Mouse (Mus musculus) kidney, embryonic 16.5 days (tissue): ENCODE results near the gene Atxn3. TPM values are rescaled to one million over a fixed set of nuclear protein-coding genes. Genes with fewer than 3 reads are reported as not detected.

Source experiments
- ATAC-seq: fragments of 200-750 bp; cut with Nextera tagmentation; 2 replicates; pipeline ENCODE4 v1.8.0; 2017; ENCODE audit warnings: moderate TSS enrichment; ENCODE audit not compliant: low FRiP score, low TSS enrichment
- H3K27ac ChIP-seq: fragments of 300-500 bp; sonication (generic); 2 replicates; pipeline ENCODE4 v1.5.1; 2014; ENCODE audit warnings: low read length
- H3K27me3 ChIP-seq: fragments of 300-500 bp; sonication (generic); 2 replicates; pipeline ENCODE4 v1.6.1; 2014; ENCODE audit warnings: low read length, control low read depth, mixed read lengths; ENCODE audit not compliant: insufficient read depth
- H3K36me3 ChIP-seq: fragments of 300-500 bp; sonication (generic); 2 replicates; pipeline ENCODE4 v1.6.1; 2014; ENCODE audit warnings: low read length, control low read depth, mixed read lengths; ENCODE audit not compliant: insufficient read depth
- H3K4me1 ChIP-seq: fragments of 300-500 bp; sonication (generic); 2 replicates; pipeline ENCODE4 v1.6.1; 2014; ENCODE audit warnings: low read length, control low read depth, mixed read lengths; ENCODE audit not compliant: insufficient read depth
- H3K4me2 ChIP-seq: fragments of 300-500 bp; sonication (generic); replicated peaks from 2 replicates; pipeline ENCODE4 v1.6.1; 2014; ENCODE audit warnings: low read depth, low read length
- H3K4me3 ChIP-seq: fragments of 300-500 bp; sonication (generic); 2 replicates; pipeline ENCODE4 v1.5.1; 2014; ENCODE audit warnings: mild to moderate bottlenecking, low read length
- H3K9ac ChIP-seq: fragments of 300-500 bp; sonication (generic); replicated peaks from 2 replicates; pipeline ENCODE4 v1.6.1; 2014; ENCODE audit warnings: low read length
- H3K9me3 ChIP-seq: fragments of 300-500 bp; sonication (generic); 2 replicates; pipeline ENCODE4 v1.6.1; 2016; ENCODE audit warnings: low read length, control low read depth
- WGBS: fragments of 180-500 bp; shearing (Covaris S2); extraction: QIAGEN DNeasy Blood & Tissue Kit; methylation state at CpG from one replicate; pipeline ENCODE4 v1.1.7; 2014; 5-methylcytosine and 5-hydroxymethylcytosine counted together
- polyA plus RNA-seq: library from polyadenylated mRNA; unstranded; fragments of >200 nt; fragmentation: Nextera tagmentation; extraction: Ambion mirVana; gene quantifications from 2 replicates; pipeline ENCODE4 v1.2.1, GENCODE M21; 2015

The Atxn3 gene
- 12.5 and 14.0 TPM in 2 replicates for polyA plus RNA-seq

- H3K4me2 ChIP-seq = peak within 1 kb of the TSS; percentile 70
- H3K9ac ChIP-seq = peak within 1 kb of the TSS; percentile 91
Observed at GRCm38 (mm10) chr12:101957942-101958544, at the start of gene Atxn3. Gene Atxn3, minus strand, starts transcription at chr12:101958246.

GRCm38 (mm10) chr12:102000785-102001184 lies 42.7 kb upstream of the Atxn3 start:
- 91% methylated on average over 11 of the region's 11 CpGs for WGBS
- peaks cover 51% of the 10 kb centered on the region for H3K36me3 ChIP-seq
- no peaks in the 10 kb centered on the region for H3K27me3 ChIP-seq

More at GRCm38 (mm10) chr12:101957942-101958544, at the start of gene Atxn3:
- peak within 1 kb of the TSS; percentile 94 for H3K4me3 ChIP-seq
- H3K9me3 ChIP-seq = no peaks in the 10 kb centered on the region
- peak; percentile 99 for ATAC-seq
- no peaks in the 10 kb centered on the region for H3K27me3 ChIP-seq
- peak within 1 kb of the TSS; percentile 69; the same call in 1 of the 2 replicates for H3K27ac ChIP-seq
- no peaks in the 10 kb centered on the region for H3K36me3 ChIP-seq
- H3K4me1 ChIP-seq = peaks cover 12% of the 10 kb centered on the region
- under 1% methylated on average over 48 of the region's 54 CpGs for WGBS

GRCm38 (mm10) chr12:101998929-101999328 lies 40.9 kb upstream of the Atxn3 start:
- ATAC-seq = no peak
- no peak overlapping the region for H3K4me3 ChIP-seq
- H3K4me1 ChIP-seq = no peaks in the 10 kb centered on the region
- no peak overlapping the region for H3K9ac ChIP-seq
- H3K4me2 ChIP-seq = no peak overlapping the region
- peaks cover 50% of the 10 kb centered on the region for H3K36me3 ChIP-seq
- no peak overlapping the region for H3K27ac ChIP-seq
- H3K9me3 ChIP-seq = no peaks in the 10 kb centered on the region
- 92% methylated on average over 5 of the region's 5 CpGs for WGBS
- no peaks in the 10 kb centered on the region for H3K27me3 ChIP-seq

More at GRCm38 (mm10) chr12:102000785-102001184, 42.7 kb upstream of the Atxn3 start:
- Histone ChIP-seq H3K4me2 (no peak overlapping the region), H3K4me1 (no peaks in the 10 kb centered on the region), H3K9me3 (no peaks in the 10 kb centered on the region), H3K27ac (no peak overlapping the region), H3K9ac (no peak overlapping the region), H3K4me3 (no peak overlapping the region)
- no peak for ATAC-seq

- WGBS = 92% methylated on average over 8 of the region's 8 CpGs
- Histone ChIP-seq H3K36me3 (peaks cover 63% of the 10 kb centered on the region), H3K27ac (no peak overlapping the region), H3K4me2 (no peak overlapping the region), H3K9me3 (no peaks in the 10 kb centered on the region), H3K4me1 (no peaks in the 10 kb centered on the region), H3K9ac (no peak overlapping the region), H3K27me3 (no peaks in the 10 kb centered on the region), H3K4me3 (no peak overlapping the region)
- ATAC-seq = no peak
Observed at GRCm38 (mm10) chr12:101994576-101995467, 36.8 kb upstream of the Atxn3 start.

GRCm38 (mm10) chr12:101987659-101988058 lies 29.6 kb upstream of the Atxn3 start:
- Histone ChIP-seq H3K36me3 (peaks cover 72% of the 10 kb centered on the region), H3K4me2 (no peak overlapping the region), H3K4me1 (no peaks in the 10 kb centered on the region), H3K9ac (no peak overlapping the region), H3K27ac (no peak overlapping the region), H3K27me3 (no peaks in the 10 kb centered on the region), H3K4me3 (no peak overlapping the region), H3K9me3 (no peaks in the 10 kb centered on the region)
- ATAC-seq = no peak
- 88% methylated on average over 6 of the region's 6 CpGs for WGBS

- H3K27ac ChIP-seq = no peak overlapping the region
- no peaks in the 10 kb centered on the region for H3K27me3 ChIP-seq
- H3K9ac ChIP-seq = no peak overlapping the region
- H3K4me2 ChIP-seq = no peak overlapping the region
- no peak overlapping the region for H3K4me3 ChIP-seq
- H3K36me3 ChIP-seq = peaks cover 57% of the 10 kb centered on the region
- 61% methylated on average over 3 of the region's 3 CpGs for WGBS
- no peaks in the 10 kb centered on the region for H3K4me1 ChIP-seq
- no peak for ATAC-seq
- no peaks in the 10 kb centered on the region for H3K9me3 ChIP-seq
Observed at GRCm38 (mm10) chr12:101985110-101985509, 27.1 kb upstream of the Atxn3 start.

- no peak for ATAC-seq
Observed at GRCm38 (mm10) chr12:101982977-101983376, 24.9 kb upstream of the Atxn3 start.

GRCm38 (mm10) chr12:101981559-101981958 lies 23.5 kb upstream of the Atxn3 start:
- Histone ChIP-seq H3K4me1 (peaks cover 10% of the 10 kb centered on the region), H3K4me3 (no peak overlapping the region), H3K27me3 (no peaks in the 10 kb centered on the region), H3K9me3 (no peaks in the 10 kb centered on the region), H3K36me3 (peaks cover 30% of the 10 kb centered on the region), H3K27ac (no peak overlapping the region), H3K4me2 (no peak overlapping the region), H3K9ac (no peak overlapping the region)
- ATAC-seq = no peak
- 83% methylated on average over 2 of the region's 2 CpGs for WGBS

More at GRCm38 (mm10) chr12:101982977-101983376, 24.9 kb upstream of the Atxn3 start:
- H3K4me1 ChIP-seq = no peaks in the 10 kb centered on the region
- H3K4me2 ChIP-seq = no peak overlapping the region
- no peaks in the 10 kb centered on the region for H3K9me3 ChIP-seq
- H3K9ac ChIP-seq = no peak overlapping the region
- peaks cover 40% of the 10 kb centered on the region for H3K36me3 ChIP-seq
- WGBS = 92% methylated on average over 9 of the region's 9 CpGs
- H3K4me3 ChIP-seq = no peak overlapping the region
- no peaks in the 10 kb centered on the region for H3K27me3 ChIP-seq
- H3K27ac ChIP-seq = no peak overlapping the region

- Histone ChIP-seq H3K4me3 (no peak overlapping the region), H3K27ac (no peak overlapping the region), H3K36me3 (peaks cover 25% of the 10 kb centered on the region), H3K9ac (no peak overlapping the region), H3K4me1 (peaks cover 11% of the 10 kb centered on the region), H3K27me3 (no peaks in the 10 kb centered on the region), H3K4me2 (no peak overlapping the region), H3K9me3 (no peaks in the 10 kb centered on the region)
- 69% methylated on average over 5 of the region's 5 CpGs for WGBS
- no peak for ATAC-seq
Observed at GRCm38 (mm10) chr12:101980266-101980665, 22.2 kb upstream of the Atxn3 start.
